Mouse (Mus musculus): Measurements from ENCODE around the gene Sprr2h. TPM values are rescaled to one million over a fixed set of nuclear protein-coding genes. Genes with fewer than 3 reads are reported as not detected.

The Sprr2h gene
- polyA plus RNA-seq, 1 experiment from 2014 or later = not detected

Other genes starting within 250 kb of the Sprr2h start
- not detected in 2 replicates for gene Lelp1, start 242.9 kb upstream of the Sprr2h start, polyA plus RNA-seq (2016; fragmentation: Nextera tagmentation; extraction: Ambion mirVana)
- not detected in 2 replicates for gene Sprr2a1, start 169.9 kb upstream of the Sprr2h start, polyA plus RNA-seq (2016; fragmentation: Nextera tagmentation; extraction: Ambion mirVana)
- gene Sprr2a2, start 169.8 kb upstream of the Sprr2h start, polyA plus RNA-seq (2016; fragmentation: Nextera tagmentation; extraction: Ambion mirVana) = not detected in 2 replicates
- not detected in 2 replicates for gene Sprr2a3, start 100.3 kb upstream of the Sprr2h start, polyA plus RNA-seq (2016; fragmentation: Nextera tagmentation; extraction: Ambion mirVana)
- not detected in 2 replicates for gene Sprr2b, start 69.1 kb upstream of the Sprr2h start, polyA plus RNA-seq (2016; fragmentation: Nextera tagmentation; extraction: Ambion mirVana)
- not detected in 2 replicates for gene Sprr2d, start 46.5 kb upstream of the Sprr2h start, polyA plus RNA-seq (2016; fragmentation: Nextera tagmentation; extraction: Ambion mirVana)
- not detected in 2 replicates for gene Sprr2e, start 33.5 kb upstream of the Sprr2h start, polyA plus RNA-seq (2016; fragmentation: Nextera tagmentation; extraction: Ambion mirVana)
- gene Sprr2f, start 20.5 kb upstream of the Sprr2h start, polyA plus RNA-seq (2016; fragmentation: Nextera tagmentation; extraction: Ambion mirVana) = not detected in 2 replicates
- gene Sprr2i, start 22.3 kb downstream of the Sprr2h start, polyA plus RNA-seq (2016; fragmentation: Nextera tagmentation; extraction: Ambion mirVana) = not detected in 2 replicates
- gene Sprr2j-ps, start 32.4 kb downstream of the Sprr2h start, polyA plus RNA-seq (2016; fragmentation: Nextera tagmentation; extraction: Ambion mirVana) = not detected in 2 replicates
- gene Gm9774, start 43.7 kb downstream of the Sprr2h start, polyA plus RNA-seq (2016; fragmentation: Nextera tagmentation; extraction: Ambion mirVana) = 8.3 and 9.8 TPM in 2 replicates
- not detected in 2 replicates for gene Sprr2k, start 46.9 kb downstream of the Sprr2h start, polyA plus RNA-seq (2016; fragmentation: Nextera tagmentation; extraction: Ambion mirVana)
- not detected in 2 replicates for gene Sprr1b, start 53.1 kb downstream of the Sprr2h start, polyA plus RNA-seq (2016; fragmentation: Nextera tagmentation; extraction: Ambion mirVana)
- gene Sprr3, start 73.0 kb downstream of the Sprr2h start, polyA plus RNA-seq (2016; fragmentation: Nextera tagmentation; extraction: Ambion mirVana) = not detected in 2 replicates
- not detected in 2 replicates for gene Sprr1a, start 100.2 kb downstream of the Sprr2h start, polyA plus RNA-seq (2016; fragmentation: Nextera tagmentation; extraction: Ambion mirVana)
- gene Sprr4, start 114.8 kb downstream of the Sprr2h start, polyA plus RNA-seq (2016; fragmentation: Nextera tagmentation; extraction: Ambion mirVana) = not detected in 2 replicates
- gene 2310046K23Rik, start 148.8 kb downstream of the Sprr2h start, polyA plus RNA-seq (2016; fragmentation: Nextera tagmentation; extraction: Ambion mirVana) = not detected in 2 replicates
- not detected in 2 replicates for gene Ivl, start 188.1 kb downstream of the Sprr2h start, polyA plus RNA-seq (2016; fragmentation: Nextera tagmentation; extraction: Ambion mirVana)
- gene Smcp, start 203.3 kb downstream of the Sprr2h start, polyA plus RNA-seq (2016; fragmentation: Nextera tagmentation; extraction: Ambion mirVana) = not detected in 2 replicates
- gene 2210017I01Rik, start 221.8 kb downstream of the Sprr2h start, polyA plus RNA-seq (2016; fragmentation: Nextera tagmentation; extraction: Ambion mirVana) = not detected in 2 replicates
- not detected in 2 replicates for gene Lce6a, start 236.0 kb downstream of the Sprr2h start, polyA plus RNA-seq (2016; fragmentation: Nextera tagmentation; extraction: Ambion mirVana)